ENCODE assay signal across 18 mouse cellular contexts in genomic region chr2:138589105-138589504, GRCm38 (mm10).
A peak's percentile ranks its signal among the peaks of the same experiment; 100 is the strongest.
DNase-seq lines count a peak whose midpoint lies in the region; ATAC-seq lines count a peak whose summit lies in the region.
"Had no signal": no experiment of that assay in that cellular context is flagged by ENCODE, and none has a peak within 500 bp of the region (broad histone marks: within the 10 kb centered on the region; RNA-seq: fewer than 3 reads in every experiment).

No protein-coding gene starts in this region.

- peak; percentile 70 for DNase-seq in left cerebral cortex, postnatal 4 days
- DNase-seq in left cerebral cortex, adult 9 months (ENCODE audit: low spot score in 2 of 2), result no peak
- peak; percentile 60 for DNase-seq in cerebellum, adult 8-10 months
- peak; percentile 62 to 69 for DNase-seq in cerebellum, postnatal 36 days
- no peak for DNase-seq in layer of hippocampus, postnatal 36 days
- DNase-seq in B cell, adult 2 months, result no peak
- DNase-seq: adrenal gland, postnatal 10 days; gastrocnemius, postnatal 25 days; heart, adult 18-20 months; heart, postnatal 14 days; kidney, adult 11 months; kidney, postnatal 4 days; liver, postnatal 0 days; thymus, adult 2 months; thymus, postnatal 4 days had no signal

- ATAC-seq in cerebellum, adult (ENCODE audit: insufficient number of reproducible peaks, low FRiP score, low TSS enrichment), result peak; percentile 97
- ATAC-seq: activated CD4-positive, CD25-positive, alpha-beta regulatory T cell, adult 4 months; liver, postnatal 0 days; lung, postnatal 0 days had no signal

- intact Hi-C loops in left cerebral cortex, postnatal 4 days (cut with DNase I), result no loop called here

Comparison
In these comparisons a context has a peak if more than half of its experiments do, and no peak if none do; other contexts are left out.
1. DNase-seq: peak in left cerebral cortex, postnatal 4 days (single experiment), cerebellum, adult 8-10 months (single experiment) and cerebellum, postnatal 36 days (2 of 2); none in left cerebral cortex, adult 9 months (0 of 2), layer of hippocampus, postnatal 36 days (0 of 2) and B cell, adult 2 months (0 of 2).